Mouse (Mus musculus): ENCODE data around the gene Stam2. TPM values are rescaled to one million over a fixed set of nuclear protein-coding genes. Genes with fewer than 3 reads are reported as not detected.

The Stam2 gene
- 38.1 and 39.0 TPM in 2 replicates for polyA plus RNA-seq (2015; fragmentation: Nextera tagmentation; extraction: Ambion mirVana)

DNA sequence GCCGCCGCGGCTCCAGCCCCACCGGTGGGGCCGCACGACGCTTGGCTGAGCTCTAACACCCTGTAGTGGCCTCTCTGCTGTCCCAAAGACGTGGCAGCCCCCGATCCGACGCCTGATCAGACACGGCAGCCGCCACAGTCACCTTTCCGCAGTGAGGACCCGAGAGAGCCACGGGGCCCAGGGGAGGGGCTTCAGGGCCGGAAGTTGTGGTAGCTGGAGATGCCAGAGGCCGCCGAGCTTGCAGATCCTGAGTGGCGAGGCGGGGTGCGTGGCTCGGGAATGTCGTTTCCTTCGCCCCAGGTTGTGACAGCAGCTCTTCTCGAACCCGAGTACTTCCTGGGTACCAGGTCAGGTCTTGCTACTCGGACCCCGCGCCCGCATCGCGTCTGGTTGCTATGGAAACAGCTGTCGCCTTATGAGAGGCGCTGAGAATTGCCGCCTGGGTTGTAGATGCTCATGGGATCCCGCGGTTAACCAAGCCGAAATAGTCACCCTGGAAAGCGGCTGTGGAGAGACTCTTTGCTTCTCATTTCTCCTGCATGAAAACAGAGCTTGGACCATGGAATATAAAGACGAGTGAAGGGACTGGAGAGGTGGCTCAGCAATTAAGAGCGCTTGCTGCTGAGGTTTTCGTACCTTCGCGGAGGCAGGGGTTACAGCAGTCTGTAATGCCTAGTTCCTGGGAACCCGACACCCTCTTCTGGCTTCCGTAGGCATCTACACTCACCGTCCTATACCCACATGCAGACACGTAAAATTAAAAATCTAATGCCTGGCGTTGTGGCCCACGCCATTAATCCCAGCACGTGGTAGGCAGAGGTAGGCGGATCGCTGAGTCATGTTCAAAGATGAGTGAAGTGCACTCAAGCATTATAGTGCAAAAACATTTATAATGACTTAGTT, at the start of gene Stam2:
Gene Stam2 (minus strand): TSS at position 26 of the 903 bp plus-strand sequence.
- Histone ChIP-seq H3K4me2 (peak within 1 kb of the TSS; percentile 62), H3K27me3 (replicated peaks) (no peaks in the 10 kb centered on the region), H3K9ac (peak within 1 kb of the TSS; percentile 86), H3K36me3 (replicated peaks) (no peaks in the 10 kb centered on the region), H3K4me3 (peak within 1 kb of the TSS; percentile 96), H3K4me1 (peaks cover 7% of the 10 kb centered on the region), H3K27ac (peak within 1 kb of the TSS; percentile 99), H3K9me3 (no peaks in the 10 kb centered on the region)
- peak; percentile 96 for ATAC-seq (replicated peaks)
- WGBS: 7% methylated on average over 54 of the region's 54 CpGs

DNA sequence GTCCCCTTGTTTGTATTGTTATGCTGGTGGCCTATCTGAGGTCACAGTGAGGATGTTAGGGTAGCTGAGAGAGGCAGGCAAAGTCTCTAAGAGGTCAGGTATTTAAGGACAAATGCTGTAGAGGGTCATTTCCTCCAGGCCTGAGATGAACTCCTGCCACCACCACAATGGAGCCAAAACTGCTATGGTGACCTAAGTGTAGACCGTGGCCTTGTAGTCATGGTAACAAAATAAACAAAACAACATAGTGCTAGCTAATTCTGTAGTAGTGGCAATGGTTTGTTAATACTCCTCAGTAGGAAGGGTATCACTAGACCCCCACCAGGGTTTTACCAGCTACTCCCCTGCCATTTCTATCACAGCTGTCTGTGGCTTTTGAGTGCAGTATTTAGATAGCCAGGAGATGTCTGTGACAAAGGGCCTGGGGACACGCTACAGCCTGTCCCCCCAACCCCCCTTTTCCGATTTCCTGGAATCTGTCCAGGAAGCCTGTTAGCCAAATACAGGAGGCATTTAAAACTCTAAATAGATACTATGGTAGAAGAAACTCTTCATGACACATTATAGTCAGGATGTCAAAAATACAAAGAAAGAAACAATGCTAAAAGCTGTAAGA, 43.1 kb upstream of the Stam2 start:
- Histone ChIP-seq H3K9me3 (no peaks in the 10 kb centered on the region), H3K27me3 (replicated peaks) (no peaks in the 10 kb centered on the region), H3K4me3 (no peak overlapping the region), H3K4me2 (no peak overlapping the region), H3K9ac (no peak overlapping the region), H3K27ac (no peak overlapping the region), H3K36me3 (replicated peaks) (no peaks in the 10 kb centered on the region), H3K4me1 (no peaks in the 10 kb centered on the region)
- ATAC-seq (replicated peaks): no peak
- 50% methylated on average over 3 of the region's 3 CpGs for WGBS

DNA sequence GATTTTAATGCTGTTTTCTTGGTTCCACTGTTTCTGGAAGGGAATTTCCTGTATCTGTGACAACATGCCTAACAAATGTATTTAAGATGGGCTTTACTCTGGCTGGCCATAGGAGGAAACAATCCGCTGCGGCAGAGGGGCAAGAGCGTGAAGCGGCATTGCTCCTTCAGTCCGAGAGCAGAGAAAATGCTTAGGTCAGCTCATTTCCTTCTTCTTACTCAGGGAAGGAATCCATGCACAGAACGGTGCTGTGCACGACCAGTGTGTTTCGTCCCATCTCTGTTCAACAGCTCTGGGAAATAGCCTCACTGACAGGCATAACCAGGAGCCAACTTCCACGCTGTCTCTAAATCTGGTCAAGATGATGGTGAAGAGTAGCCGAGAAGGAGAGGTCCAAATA, 37.9 kb upstream of the Stam2 start:
- 88% methylated on average over 10 of the region's 10 CpGs for WGBS
- Histone ChIP-seq H3K27me3 (replicated peaks) (no peaks in the 10 kb centered on the region), H3K4me3 (no peak overlapping the region), H3K36me3 (replicated peaks) (no peaks in the 10 kb centered on the region), H3K27ac (no peak overlapping the region), H3K9ac (no peak overlapping the region), H3K4me2 (no peak overlapping the region), H3K9me3 (no peaks in the 10 kb centered on the region), H3K4me1 (no peaks in the 10 kb centered on the region)
- ATAC-seq (replicated peaks): no peak

DNA sequence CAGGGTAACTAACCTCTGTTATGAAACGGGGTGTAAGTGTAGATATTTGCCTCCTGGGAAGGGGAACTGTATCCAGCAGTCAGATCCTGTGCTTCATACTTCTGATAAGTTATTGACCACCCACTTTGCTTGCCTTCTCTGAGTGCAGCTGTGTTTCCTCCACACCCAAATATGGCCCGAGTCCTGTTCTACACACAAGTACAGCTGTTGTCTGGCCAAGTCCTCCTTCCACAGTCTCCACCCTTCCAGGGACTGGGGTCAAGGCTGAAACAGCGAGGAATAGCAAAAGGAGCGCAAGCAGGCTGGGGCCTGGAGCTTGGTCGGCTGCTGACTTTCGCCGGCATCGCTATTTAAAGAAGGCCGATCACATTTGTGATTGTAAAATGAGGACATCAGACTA, 37.3 kb upstream of the Stam2 start:
- H3K4me3 ChIP-seq: no peak overlapping the region
- ATAC-seq (replicated peaks): no peak
- 83% methylated on average over 9 of the region's 9 CpGs for WGBS
- H3K9me3 ChIP-seq: no peaks in the 10 kb centered on the region
- no peaks in the 10 kb centered on the region for H3K4me1 ChIP-seq
- H3K27ac ChIP-seq: no peak overlapping the region
- no peak overlapping the region for H3K9ac ChIP-seq
- no peak overlapping the region for H3K4me2 ChIP-seq
- no peaks in the 10 kb centered on the region for H3K36me3 ChIP-seq (replicated peaks)
- no peaks in the 10 kb centered on the region for H3K27me3 ChIP-seq (replicated peaks)

DNA sequence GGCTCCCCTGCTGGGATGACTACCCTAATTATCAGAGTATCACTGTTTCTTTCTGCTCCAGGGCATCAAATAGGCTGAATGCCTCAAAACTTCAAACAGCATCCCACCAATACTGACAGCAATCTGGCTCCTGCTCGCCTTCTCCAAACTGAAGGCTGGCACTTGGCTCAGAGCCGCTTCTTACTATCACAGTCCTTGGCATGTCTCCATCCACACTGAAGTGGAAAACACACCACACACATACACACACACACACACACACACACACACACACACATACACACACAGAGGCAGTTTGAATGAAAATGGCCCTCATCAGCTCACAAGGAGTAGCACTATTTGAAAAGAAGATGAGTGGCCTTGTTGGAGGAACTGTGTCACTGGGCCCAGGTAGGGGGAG, 35.8 kb upstream of the Stam2 start:
- Histone ChIP-seq H3K27me3 (replicated peaks) (no peaks in the 10 kb centered on the region), H3K27ac (no peak overlapping the region), H3K4me2 (no peak overlapping the region), H3K36me3 (replicated peaks) (no peaks in the 10 kb centered on the region), H3K4me1 (no peaks in the 10 kb centered on the region), H3K9me3 (no peaks in the 10 kb centered on the region), H3K9ac (no peak overlapping the region), H3K4me3 (no peak overlapping the region)
- 57% methylated on average over 2 of the region's 2 CpGs for WGBS
- ATAC-seq (replicated peaks): peak; percentile 65

DNA sequence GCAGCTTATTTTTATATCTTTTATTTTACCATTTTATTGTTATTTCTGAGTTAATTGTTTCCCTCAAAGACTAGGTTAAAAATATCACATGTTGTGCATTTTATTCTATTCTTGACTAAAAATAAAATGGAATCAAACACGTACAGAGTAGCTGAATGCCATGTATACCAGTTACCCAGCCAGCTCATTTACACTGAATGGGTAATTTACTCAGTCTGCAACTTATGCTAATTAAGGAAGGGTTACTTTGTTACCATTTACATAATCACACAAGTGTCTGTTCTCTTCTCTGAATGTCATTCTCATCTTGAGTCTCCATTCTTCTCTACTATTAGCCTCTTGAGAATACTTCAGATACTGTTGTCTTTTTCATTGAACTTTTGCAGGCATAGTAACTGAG, 32.3 kb upstream of the Stam2 start:
- Histone ChIP-seq H3K9ac (no peak overlapping the region), H3K36me3 (replicated peaks) (no peaks in the 10 kb centered on the region), H3K27me3 (replicated peaks) (no peaks in the 10 kb centered on the region), H3K4me2 (no peak overlapping the region), H3K27ac (no peak overlapping the region), H3K4me3 (no peak overlapping the region), H3K9me3 (no peaks in the 10 kb centered on the region), H3K4me1 (no peaks in the 10 kb centered on the region)
- no peak for ATAC-seq (replicated peaks)
- whole genome bisulfite sequencing: 46% methylated on average over 1 of the region's 1 CpGs

DNA sequence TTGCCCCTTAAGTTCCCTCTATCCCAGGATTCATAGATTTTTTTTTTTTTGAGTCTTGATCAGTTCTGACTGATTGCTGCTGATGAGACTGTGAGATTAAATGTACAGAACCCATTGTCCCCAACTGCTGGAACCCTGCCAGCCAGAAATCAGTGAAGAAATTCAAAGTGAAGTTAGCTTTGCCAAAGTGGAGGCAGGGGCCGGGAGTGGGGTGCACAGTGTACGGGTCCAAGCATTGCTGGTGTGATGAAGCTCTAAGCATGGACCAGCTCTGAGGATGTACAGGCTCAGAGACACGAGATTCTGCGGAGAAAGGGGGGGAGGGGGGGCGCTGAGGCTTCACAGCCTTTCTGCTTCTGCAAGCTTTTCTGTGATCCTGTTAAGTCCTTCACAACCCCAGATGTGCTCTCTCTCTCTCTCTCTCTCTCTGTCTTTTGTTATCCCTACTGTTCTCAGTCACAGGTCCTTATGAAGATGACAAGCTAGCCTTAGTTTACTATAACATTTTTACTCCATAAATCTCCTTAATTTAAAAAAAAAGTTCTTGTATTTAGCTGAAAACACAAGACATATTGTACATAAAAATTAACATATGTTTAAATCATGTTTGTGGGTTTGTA, 30.8 kb upstream of the Stam2 start:
- Histone ChIP-seq H3K27me3 (replicated peaks) (no peaks in the 10 kb centered on the region), H3K4me3 (no peak overlapping the region), H3K27ac (no peak overlapping the region), H3K4me1 (no peaks in the 10 kb centered on the region), H3K9ac (no peak overlapping the region), H3K9me3 (no peaks in the 10 kb centered on the region), H3K4me2 (no peak overlapping the region), H3K36me3 (replicated peaks) (no peaks in the 10 kb centered on the region)
- ATAC-seq (replicated peaks): no peak
- WGBS: 17% methylated on average over 5 of the region's 5 CpGs

DNA sequence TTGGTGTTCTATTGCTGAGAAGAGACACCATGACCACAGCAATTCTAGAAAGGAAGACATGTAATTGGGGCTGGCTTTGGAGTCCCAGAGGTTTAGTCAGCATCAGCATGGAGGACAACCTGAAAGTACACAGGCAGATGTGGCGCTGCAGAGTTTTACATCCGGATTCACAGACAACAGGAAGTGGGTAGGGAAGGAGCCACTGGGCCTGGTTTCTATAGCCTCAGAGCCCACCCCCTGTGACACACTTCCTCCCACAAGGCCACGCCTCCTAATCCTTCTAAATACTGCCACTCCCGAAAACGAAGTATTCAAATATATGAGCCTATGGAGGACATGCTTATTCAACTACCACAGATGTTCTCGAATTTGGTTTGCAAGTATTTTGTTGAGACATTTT, 23.0 kb upstream of the Stam2 start:
- Histone ChIP-seq H3K4me3 (no peak overlapping the region), H3K4me2 (no peak overlapping the region), H3K9ac (no peak overlapping the region), H3K27me3 (replicated peaks) (no peaks in the 10 kb centered on the region), H3K9me3 (no peaks in the 10 kb centered on the region), H3K36me3 (replicated peaks) (no peaks in the 10 kb centered on the region), H3K4me1 (no peaks in the 10 kb centered on the region), H3K27ac (no peak overlapping the region)
- no peak for ATAC-seq (replicated peaks)
- 88% methylated on average over 6 of the region's 6 CpGs for WGBS

DNA sequence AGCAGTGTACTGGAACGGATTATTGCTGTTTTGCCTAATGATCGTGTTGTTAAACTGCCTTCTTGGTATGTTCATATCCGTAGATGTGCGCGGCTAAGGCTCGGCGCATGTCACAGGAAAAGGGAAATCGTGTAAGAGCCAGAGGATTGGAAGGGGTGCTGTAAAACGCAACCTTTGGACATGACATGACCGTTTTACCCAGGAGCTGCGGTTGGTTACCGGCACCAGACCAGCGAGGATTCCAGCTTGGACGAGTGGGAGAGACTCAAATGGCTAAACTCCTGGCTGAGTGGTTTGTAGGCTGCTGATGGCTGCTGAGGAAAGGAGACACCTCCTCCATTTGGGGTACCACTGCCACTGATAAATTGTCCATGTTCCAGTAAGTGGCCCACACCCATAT, 21.8 kb upstream of the Stam2 start:
- no peaks in the 10 kb centered on the region for H3K36me3 ChIP-seq (replicated peaks)
- no peaks in the 10 kb centered on the region for H3K4me1 ChIP-seq
- H3K4me3 ChIP-seq: no peak overlapping the region
- H3K9ac ChIP-seq: no peak overlapping the region
- no peak for ATAC-seq (replicated peaks)
- no peaks in the 10 kb centered on the region for H3K27me3 ChIP-seq (replicated peaks)
- no peak overlapping the region for H3K27ac ChIP-seq
- 91% methylated on average over 14 of the region's 14 CpGs for WGBS
- no peaks in the 10 kb centered on the region for H3K9me3 ChIP-seq
- H3K4me2 ChIP-seq: no peak overlapping the region

DNA sequence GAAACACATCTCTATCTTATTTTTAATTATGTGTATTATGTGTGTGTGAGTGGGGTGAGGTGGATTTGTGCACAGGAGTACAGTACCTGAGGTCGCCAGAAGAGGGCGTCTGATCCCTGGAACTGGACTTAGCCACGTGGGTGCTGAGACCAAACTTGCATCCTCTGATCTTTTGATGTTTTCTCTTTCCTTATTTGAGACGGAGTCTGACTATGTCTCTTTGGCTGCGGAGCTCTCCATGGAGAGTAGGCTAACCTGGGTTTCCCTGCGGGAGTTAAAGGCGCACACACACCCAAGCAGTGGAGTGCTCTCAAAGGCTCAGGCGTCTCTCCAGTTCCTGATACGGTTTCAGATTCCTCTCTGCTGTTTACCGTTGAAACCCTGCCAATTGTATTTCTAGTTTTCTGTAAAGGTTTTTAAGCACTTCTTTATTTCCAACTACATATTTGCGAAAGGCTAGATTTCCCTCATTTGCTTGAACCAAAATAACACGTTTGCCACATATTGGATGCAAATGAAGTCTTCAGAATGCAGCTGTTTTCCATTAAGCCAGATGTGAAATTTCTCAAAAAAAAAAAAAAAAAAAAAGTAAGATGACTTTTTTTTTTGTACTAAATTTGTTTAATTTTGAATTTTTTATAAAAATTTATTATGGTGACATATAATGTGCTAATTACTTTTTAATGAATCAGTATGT, 21.1 kb upstream of the Stam2 start:
- Histone ChIP-seq H3K27ac (no peak overlapping the region), H3K4me3 (no peak overlapping the region), H3K4me1 (no peaks in the 10 kb centered on the region), H3K4me2 (peak overlapping the region; percentile 38), H3K27me3 (replicated peaks) (no peaks in the 10 kb centered on the region), H3K36me3 (replicated peaks) (no peaks in the 10 kb centered on the region), H3K9ac (no peak overlapping the region), H3K9me3 (no peaks in the 10 kb centered on the region)
- 18% methylated on average over 12 of the region's 12 CpGs for WGBS
- peak; percentile 73 for ATAC-seq (replicated peaks)

DNA sequence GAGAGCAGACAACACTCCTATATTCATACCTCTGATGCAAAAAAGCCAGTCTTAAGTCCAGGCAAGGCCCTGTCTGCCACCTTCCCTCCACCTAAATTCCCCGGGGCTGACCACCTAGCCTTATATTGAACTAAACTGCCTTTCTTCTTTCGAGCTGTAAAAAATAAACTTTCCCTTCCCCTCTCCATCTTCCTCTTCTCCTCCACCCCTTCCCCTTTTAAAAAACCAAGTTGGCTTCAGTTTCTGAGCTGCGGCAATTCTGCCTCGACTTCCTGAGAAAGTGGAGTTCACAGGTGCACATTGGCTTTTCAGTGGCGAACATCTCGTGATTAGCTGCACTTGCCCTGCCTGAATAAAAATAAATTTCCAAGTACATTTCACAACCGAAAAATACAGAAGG, 20.4 kb upstream of the Stam2 start:
- no peaks in the 10 kb centered on the region for H3K36me3 ChIP-seq (replicated peaks)
- no peak for ATAC-seq (replicated peaks)
- WGBS: 72% methylated on average over 7 of the region's 7 CpGs

DNA sequence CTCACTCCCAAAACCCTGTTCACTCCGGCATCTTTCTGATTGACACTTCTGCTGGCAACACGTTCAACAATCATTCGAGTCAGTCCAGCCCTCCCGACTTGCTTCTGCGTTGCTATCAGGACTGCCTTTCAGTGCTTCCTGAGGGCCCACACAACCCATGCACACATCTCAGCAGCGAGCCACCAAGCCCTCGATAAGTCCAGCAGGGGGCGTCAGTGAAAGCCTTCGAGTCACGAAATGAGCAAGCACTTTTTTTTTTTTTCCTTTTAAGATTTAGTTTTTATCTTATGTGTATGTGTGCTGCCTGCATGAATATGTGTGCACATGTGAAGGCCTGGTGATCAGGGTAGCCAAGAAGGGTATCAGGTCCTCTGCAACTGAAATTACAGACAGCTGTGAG, 16.5 kb upstream of the Stam2 start:
- ATAC-seq (replicated peaks): no peak
- Histone ChIP-seq H3K27me3 (replicated peaks) (no peaks in the 10 kb centered on the region), H3K4me1 (no peaks in the 10 kb centered on the region), H3K4me3 (no peak overlapping the region), H3K27ac (no peak overlapping the region), H3K9me3 (no peaks in the 10 kb centered on the region), H3K36me3 (replicated peaks) (no peaks in the 10 kb centered on the region), H3K9ac (no peak overlapping the region), H3K4me2 (no peak overlapping the region)
- WGBS: 33% methylated on average over 10 of the region's 10 CpGs

More for the DNA sequence above, 20.4 kb upstream of the Stam2 start:
- no peak overlapping the region for H3K4me3 ChIP-seq
- no peak overlapping the region for H3K4me2 ChIP-seq
- H3K9ac ChIP-seq: no peak overlapping the region
- no peaks in the 10 kb centered on the region for H3K4me1 ChIP-seq
- H3K27ac ChIP-seq: no peak overlapping the region
- H3K9me3 ChIP-seq: no peaks in the 10 kb centered on the region
- H3K27me3 ChIP-seq (replicated peaks): no peaks in the 10 kb centered on the region

All from midbrain, embryonic 15.5 days (tissue).